Mouse (Mus musculus) kidney, postnatal 10 days (tissue): Measurements from ENCODE around the gene Psenen.
A peak's percentile ranks its signal among the peaks of the same experiment; 100 is the strongest.

Experiments
- DNase-seq: peaks from one replicate; pipeline ENCODE4 v3.0.0; 2021; ENCODE audit warnings: mixed read lengths

Psenen gene

GRCm38 (mm10) chr7:30563117-30563905 is at the start of gene Psenen, which contains the start of the genes U2af1l4 and Gm49396:
TSS of gene Psenen (minus strand) at chr7:30563627.
TSS of gene U2af1l4 (plus strand) at chr7:30563301.
TSS of gene Gm49396 (plus strand) at chr7:30563344.
- peak; percentile 98 for DNase-seq

DNA sequence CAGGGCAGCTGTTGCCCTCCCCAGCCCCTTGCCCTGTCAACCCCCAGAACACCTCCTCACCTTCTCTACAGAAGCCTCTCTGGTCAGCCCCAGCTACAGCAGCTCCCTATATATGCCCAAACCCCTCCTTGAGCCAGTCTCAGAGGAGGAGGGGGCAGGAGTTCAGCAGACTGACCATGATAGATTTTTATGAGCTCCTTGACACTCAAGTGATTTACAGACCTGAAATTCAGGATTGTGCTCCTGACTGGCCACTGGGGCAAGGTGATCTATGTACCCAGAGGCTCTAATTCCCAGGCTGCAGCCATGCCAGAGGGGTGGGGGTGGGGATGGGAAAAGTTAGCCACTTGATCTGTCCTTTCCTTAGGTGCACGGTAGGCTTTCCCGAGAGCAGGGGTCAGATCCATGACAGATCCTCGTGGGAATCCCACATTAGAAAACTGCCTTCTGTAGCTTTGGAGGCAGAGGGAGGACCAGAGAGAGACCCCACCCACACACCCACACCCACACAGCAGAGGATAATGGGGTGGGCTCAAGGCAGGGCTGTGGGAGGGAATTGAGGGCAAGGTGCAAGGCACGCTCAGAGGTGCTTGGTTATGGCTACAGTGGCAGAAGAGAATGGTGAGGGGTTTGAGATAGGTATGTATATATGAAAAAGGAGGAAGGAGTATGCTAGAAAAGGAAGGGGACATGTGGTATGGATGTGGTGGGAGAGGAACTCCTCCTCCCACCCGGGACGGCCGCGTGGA is 49.4 kb upstream of the Psenen start, which contains the start of gene Upk1a:
Upk1a (minus strand) TSS at position 194 of the 749 bp plus-strand sequence.
- DNase-seq, result no peak

- no peak for DNase-seq
Measured at GRCm38 (mm10) chr7:30610043-30610442, 46.6 kb upstream of the Psenen start.

DNA sequence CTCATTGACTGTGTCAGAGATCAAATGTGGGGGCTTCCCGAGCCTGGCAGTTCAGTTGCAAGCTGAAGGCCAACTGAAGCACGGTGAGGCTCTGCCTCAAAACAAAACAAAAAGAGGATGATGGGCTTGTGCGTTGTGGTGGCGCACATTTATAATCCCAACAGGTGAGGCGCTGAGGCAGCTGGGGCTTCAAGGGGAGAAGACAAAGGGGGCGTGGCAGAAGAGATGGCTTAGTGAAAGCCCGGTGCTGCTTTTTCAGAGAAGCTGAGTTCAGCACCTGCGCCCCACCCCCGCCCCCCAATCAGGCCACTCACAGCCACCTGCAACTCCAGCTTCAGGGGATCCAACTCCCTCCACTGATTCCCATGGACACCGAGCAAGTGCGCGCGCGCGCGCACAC is 45.0 kb upstream of the Psenen start:
- DNase-seq, result no peak

- DNase-seq, result peak; percentile 82
Measured at GRCm38 (mm10) chr7:30607706-30608309, 44.4 kb upstream of the Psenen start.

- DNase-seq, result no peak
Measured at GRCm38 (mm10) chr7:30604944-30605343, 41.5 kb upstream of the Psenen start.

DNA sequence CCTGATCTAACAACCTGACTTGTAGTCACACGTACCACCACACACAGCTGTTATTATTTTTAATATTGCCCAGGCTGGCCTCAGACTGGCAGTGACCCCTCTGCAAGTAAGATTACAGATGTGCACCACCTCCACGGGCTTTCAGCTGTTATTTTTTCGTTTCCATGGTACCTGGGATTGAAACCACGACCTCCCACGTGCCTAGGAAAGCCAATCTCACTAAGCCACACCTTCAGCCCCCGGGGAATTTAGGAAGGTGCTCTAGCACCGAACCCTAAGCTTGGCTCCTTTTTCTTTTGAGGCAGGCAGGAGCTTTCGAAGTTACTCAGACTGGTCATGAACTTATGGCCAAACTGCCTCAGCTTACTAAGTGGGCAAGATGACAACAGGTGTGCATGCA is 41.0 kb upstream of the Psenen start:
- DNase-seq, result no peak

DNA sequence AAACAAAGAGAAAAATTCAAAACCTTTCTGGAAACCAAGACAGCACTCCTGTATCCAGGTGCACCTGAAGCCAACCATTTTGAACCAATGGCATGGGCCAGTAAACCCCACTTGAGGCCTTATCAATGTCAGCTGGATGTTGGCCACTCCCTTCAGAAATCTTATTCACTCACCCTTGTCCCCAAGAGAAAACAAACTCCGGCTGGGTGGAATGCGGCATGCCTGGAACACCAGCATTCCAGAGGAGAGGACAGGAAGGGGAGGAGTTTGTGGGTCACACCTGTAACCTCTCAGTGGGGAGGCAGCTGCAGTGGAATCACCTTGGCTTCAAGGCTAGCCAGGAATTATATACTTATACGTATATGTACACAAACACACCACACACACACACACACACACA is 39.2 kb upstream of the Psenen start:
- peak; percentile 77 for DNase-seq

DNA sequence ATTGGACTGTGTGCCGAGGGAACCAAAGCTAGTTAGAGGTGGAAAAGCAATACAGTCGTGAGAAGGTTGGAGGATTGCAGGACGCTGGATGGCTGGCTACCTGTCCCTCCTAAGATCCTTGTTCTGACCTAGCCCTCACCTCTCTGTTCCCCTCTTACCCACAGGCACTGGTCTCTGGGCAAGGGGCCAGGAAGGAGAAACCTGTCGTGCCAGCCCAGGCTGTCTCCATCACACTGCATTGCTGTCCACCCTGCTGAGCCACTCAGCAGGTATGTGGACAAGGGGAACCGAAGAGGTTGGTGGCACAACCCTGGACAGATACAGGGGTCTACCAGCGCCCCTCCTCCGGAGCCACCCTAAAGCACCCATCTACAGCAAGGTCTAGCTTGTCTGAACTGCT is 37.2 kb upstream of the Psenen start:
- DNase-seq, result peak; percentile 68

GRCm38 (mm10) chr7:30599933-30600353 is 36.5 kb upstream of the Psenen start:
- DNase-seq, result peak; percentile 96

DNA sequence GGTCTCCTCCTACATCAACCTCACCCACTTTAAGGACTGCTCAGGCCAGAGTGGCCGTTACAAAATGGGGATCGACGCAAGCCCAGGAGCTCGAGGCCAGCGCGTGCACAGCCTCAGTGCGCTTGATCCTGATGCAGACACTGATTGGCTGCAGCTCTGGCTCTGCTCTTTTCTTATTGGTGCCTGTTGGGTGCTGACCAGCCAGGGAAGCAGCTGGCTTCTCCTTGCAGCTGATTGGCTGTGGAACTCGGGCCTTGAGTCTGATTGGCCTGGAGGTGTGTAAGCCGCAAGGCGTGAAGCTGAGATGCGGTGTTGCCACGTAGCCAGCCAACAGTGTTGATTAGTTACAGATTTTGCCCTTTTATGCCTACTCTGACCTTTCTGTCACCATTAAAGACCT is 35.4 kb upstream of the Psenen start, which contains the start of gene Zbtb32:
Zbtb32 (minus strand) TSS at position 124 of the 400 bp plus-strand sequence.
- peak; percentile 4 for DNase-seq

- no peak for DNase-seq
Measured at GRCm38 (mm10) chr7:30596811-30597210, 33.4 kb upstream of the Psenen start.

DNA sequence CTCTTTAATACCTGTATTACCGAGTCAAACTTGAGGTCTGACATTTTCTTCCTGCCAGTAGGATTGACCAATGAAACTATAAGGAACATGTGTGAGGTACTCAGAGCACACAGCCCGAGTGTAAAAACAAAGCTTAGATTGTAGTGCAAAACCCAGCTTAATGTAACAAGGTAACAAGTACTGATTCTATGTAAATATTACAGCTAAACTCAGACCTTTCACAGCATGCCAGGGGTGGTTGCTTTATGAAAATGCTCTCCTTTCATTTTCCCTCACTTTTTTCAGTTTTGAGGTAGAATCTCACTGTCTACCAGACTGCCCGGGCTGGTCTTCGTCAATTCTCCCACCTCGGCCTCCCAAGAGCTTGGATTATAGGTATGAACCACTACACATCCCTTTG is 32.7 kb upstream of the Psenen start:
- no peak for DNase-seq

DNA sequence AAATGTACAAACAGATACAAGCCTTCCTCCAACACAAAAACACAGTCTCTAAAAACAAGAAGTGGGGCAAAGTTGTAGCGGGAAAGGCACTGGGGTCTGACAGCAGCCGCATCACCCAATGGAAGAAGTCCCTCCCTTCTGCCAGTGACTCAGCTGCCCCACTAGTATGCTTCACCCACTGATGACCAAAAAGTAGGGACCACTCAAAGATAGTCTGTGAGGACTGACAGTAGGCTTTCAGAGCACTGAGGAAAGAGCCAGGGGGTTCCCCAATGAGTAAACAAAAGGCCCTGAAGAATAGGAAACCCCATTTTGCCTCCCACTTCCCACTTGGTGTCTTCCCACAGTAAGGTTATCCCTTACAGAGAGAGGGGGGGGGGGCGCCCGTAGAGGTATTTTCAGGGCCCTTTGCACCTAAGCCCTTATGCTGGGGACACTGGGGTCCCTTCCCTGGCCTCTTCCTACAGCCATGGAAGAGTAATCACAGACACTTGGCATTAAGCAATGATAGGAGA is 31.1 kb upstream of the Psenen start:
- DNase-seq, result no peak

- DNase-seq, result no peak
Measured at GRCm38 (mm10) chr7:30593579-30594509, 30.4 kb upstream of the Psenen start.

GRCm38 (mm10) chr7:30592772-30593423 is 29.5 kb upstream of the Psenen start:
- no peak for DNase-seq

DNA sequence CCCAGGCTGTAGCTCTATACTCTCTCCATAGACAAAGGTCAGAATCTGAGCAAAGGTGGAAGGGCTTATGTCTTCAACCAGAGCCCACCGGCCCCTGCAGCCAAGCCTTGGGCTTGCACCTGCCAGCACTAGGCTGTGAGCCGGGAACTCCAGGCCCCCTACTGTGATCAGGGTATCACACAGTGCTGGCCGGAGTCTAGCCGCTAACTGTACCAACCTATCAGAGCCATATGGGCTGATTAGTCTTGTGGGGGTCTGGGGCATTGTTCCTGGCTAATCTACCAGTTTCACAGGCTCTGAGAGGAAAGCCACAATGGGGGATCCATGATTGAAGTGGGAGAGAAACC is 28.2 kb upstream of the Psenen start:
- DNase-seq, result no peak

DNA sequence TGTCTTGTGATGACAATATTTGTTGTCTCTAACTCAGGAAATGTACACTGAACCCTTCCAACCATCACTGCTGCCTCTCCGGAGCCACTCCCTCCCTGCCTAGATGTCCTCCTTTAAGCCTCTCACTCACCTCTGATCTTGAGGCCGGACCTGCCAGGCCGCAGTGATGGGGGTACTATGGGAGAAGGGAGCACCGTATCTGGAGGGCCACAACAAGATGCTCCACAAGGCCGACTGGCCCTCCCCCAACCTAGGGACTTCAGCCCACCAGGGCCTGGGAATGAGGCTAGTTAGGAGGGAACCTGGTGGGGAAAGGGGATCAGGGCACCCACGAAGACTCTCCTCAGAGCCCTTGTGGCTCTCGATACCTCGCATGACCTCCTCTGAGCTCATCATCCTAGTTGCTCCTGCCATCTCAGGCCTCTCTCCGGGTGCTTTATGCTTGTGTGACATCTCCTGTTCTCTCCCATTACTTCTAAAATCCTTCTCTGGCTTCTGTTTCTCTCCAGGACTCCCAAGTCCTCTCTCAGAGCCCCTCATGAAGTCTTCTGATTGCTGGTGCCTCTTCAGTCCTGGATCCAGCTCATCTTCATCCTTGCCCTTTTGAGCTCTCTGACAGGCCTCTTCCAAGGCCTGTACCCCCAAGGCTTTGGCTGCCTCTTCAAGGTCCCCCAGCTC is 27.6 kb upstream of the Psenen start:
- DNase-seq, result no peak

- peak; percentile 94 for DNase-seq
Measured at GRCm38 (mm10) chr7:30589435-30590301, 26.2 kb upstream of the Psenen start.
